Mouse (Mus musculus) myocyte (in vitro differentiated cells): ENCODE results near the gene Lrrc8b.

Experiments
- CEBPB ChIP-seq: IDR thresholded peaks from 2 replicates; pipeline ENCODE4 v1.6.1; 2011; ENCODE audit warnings: mild to moderate bottlenecking, moderate library complexity; ENCODE audit not compliant: poor library complexity, insufficient read depth, severe bottlenecking
- E2F4 ChIP-seq: IDR thresholded peaks from one replicate; pipeline ENCODE4 v1.6.1; 2011; ENCODE audit warnings: mild to moderate bottlenecking, control low read depth, moderate library complexity; ENCODE audit not compliant: insufficient read depth
- MAX ChIP-seq: IDR thresholded peaks from one replicate; pipeline ENCODE4 v1.6.1; 2011; ENCODE audit warnings: low read depth, mild to moderate bottlenecking, control low read depth
- MYOG ChIP-seq, 3 experiments: IDR thresholded peaks; one replicate each; pipeline ENCODE4 v1.6.1; 2011; ENCODE audit warnings: control low read depth in 2 of 3, low read depth in 2 of 3, mild to moderate bottlenecking in 2 of 3; ENCODE audit not compliant: insufficient read length in 2 of 3, control insufficient read depth in 1 of 3, insufficient read depth in 1 of 3
- POLR2A ChIP-seq: IDR thresholded peaks from one replicate; pipeline ENCODE4 v1.6.1; 2011; ENCODE audit warnings: low read depth, mild to moderate bottlenecking, control low read depth, moderate library complexity; ENCODE audit not compliant: insufficient read length
- POLR2AphosphoS2 ChIP-seq: IDR thresholded peaks from one replicate; pipeline ENCODE4 v1.6.1; 2011; ENCODE audit warnings: low read depth, control low read depth; ENCODE audit not compliant: insufficient read length
- REST ChIP-seq: IDR thresholded peaks from one replicate; pipeline ENCODE4 v1.6.1; 2011; ENCODE audit warnings: mild to moderate bottlenecking, control low read depth, moderate library complexity; ENCODE audit not compliant: insufficient read depth, insufficient read length
- SRF ChIP-seq: IDR thresholded peaks from one replicate; pipeline ENCODE4 v1.6.1; 2011; ENCODE audit warnings: low read depth; ENCODE audit not compliant: control insufficient read depth, insufficient read length
- TCF12 ChIP-seq: IDR thresholded peaks from one replicate; pipeline ENCODE4 v1.6.1; 2011; ENCODE audit warnings: mild to moderate bottlenecking, control low read depth; ENCODE audit not compliant: poor library complexity, insufficient read depth, severe bottlenecking
- TCF3 ChIP-seq: IDR thresholded peaks from one replicate; pipeline ENCODE4 v1.6.1; 2011; ENCODE audit warnings: low read depth, control low read depth; ENCODE audit not compliant: insufficient read length
- USF1 ChIP-seq: IDR thresholded peaks from one replicate; pipeline ENCODE4 v1.6.1; 2011; ENCODE audit warnings: low read depth, mild to moderate bottlenecking, control low read depth, moderate library complexity

- no peak for TF ChIP-seq POLR2A
- no peak for TF ChIP-seq USF1
- no peak for TF ChIP-seq TCF12
- TF ChIP-seq TCF3: no peak
- no peak for TF ChIP-seq E2F4
- TF ChIP-seq REST: no peak
- TF ChIP-seq CEBPB: no peak
- no peak for TF ChIP-seq MAX
- TF ChIP-seq POLR2AphosphoS2: no peak
- TF ChIP-seq MYOG (IDR thresholded peaks at IDR 0.05; ENCODE audit: control insufficient read depth in 1 of 3, insufficient read depth in 1 of 3, insufficient read length in 2 of 3, low read depth in 2 of 3): no peak
- TF ChIP-seq SRF: no peak
Observed at GRCm38 (mm10) chr5:105492367-105493246, 77.0 kb downstream of the Lrrc8b start.
